Mouse (Mus musculus) stomach, postnatal 0 days (tissue): ENCODE data around the gene Bcl2l14.

Source experiments
- CTCF ChIP-seq: IDR thresholded peaks from 2 replicates; pipeline ENCODE4 v1.5.1; 2016; ENCODE audit warnings: antibody characterized with exemption, low read depth, mild to moderate bottlenecking, moderate library complexity
- EP300 ChIP-seq: optimal IDR thresholded peaks from 2 replicates; pipeline ENCODE3; 2016; ENCODE audit warnings: antibody characterized with exemption

DNA sequence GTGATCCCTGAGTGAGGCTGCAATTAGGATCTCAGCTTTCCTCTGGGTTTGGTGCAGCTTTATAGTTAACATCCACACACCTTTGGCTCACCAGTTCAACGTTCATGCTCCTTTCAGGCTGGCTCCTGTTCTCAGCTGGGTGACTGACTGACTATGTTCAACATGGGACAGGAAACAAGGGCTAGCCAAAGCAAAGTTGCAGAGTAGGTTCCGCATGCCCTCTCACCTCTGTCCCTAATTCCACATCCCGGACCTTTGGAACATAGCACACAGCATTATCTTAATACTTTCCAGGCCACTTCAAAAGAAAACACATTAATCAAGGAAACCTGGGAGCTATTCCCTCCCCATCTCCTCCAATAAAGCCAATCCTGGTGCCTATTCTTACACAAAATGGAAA, 18.3 kb upstream of the Bcl2l14 start:
- TF ChIP-seq CTCF = no peak
- TF ChIP-seq EP300 = no peak
